Mouse (Mus musculus) erythroblast, adult 5-6 weeks (primary cell): Measurements from ENCODE around the gene Mfsd12. TPM values are rescaled to one million over a fixed set of nuclear protein-coding genes. Genes with fewer than 3 reads are reported as not detected.
A peak's percentile ranks its signal among the peaks of the same experiment; 100 is the strongest.

Experiments used
- ATAC-seq: replicated peaks from 2 replicates; pipeline ENCODE4 v1.8.0; 2016; ENCODE audit warnings: moderate number of reproducible peaks, mild to moderate bottlenecking, moderate TSS enrichment, inconsistent platforms; ENCODE audit not compliant: poor library complexity, low FRiP score, severe bottlenecking
- total RNA-seq, 2 experiments: library from RNA; stranded (forward) in 1 of 2; stranded (reverse) in 1 of 2; fragments of 150-400 nt in 1 of 2; fragments of 200-764, 138-1000 nt in 1 of 2; gene quantifications; 2 replicates each; pipeline versions ENCODE4 v1.2.3 to v1.2.4; 2015 to 2017; ENCODE audit warnings: low replicate concordance in 2 of 2

Gene Mfsd12
- total RNA-seq, 2 experiments from 2014 or later: 2.5 to 8.7 TPM

DNA sequence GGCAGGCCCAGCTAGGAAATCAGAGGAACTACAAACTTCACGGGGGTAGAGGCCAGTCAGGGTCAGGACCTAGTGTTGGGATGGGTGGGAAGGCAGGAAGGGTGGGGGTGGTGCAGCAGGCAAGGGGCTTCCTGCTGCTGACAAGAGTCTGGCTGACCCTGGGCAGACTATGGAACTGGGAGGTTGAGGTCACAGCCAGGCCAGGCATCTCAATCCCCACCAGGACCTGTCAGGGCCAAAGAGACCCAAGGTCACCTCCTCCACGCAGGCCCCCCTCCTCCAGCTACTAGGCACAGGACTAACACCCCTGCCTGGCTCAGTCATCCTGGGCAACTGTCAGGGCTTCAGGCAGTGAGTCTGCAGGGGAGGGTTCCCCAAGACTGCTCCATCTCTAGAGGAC, 29.3 kb upstream of the Mfsd12 start:
- no peak for ATAC-seq

DNA sequence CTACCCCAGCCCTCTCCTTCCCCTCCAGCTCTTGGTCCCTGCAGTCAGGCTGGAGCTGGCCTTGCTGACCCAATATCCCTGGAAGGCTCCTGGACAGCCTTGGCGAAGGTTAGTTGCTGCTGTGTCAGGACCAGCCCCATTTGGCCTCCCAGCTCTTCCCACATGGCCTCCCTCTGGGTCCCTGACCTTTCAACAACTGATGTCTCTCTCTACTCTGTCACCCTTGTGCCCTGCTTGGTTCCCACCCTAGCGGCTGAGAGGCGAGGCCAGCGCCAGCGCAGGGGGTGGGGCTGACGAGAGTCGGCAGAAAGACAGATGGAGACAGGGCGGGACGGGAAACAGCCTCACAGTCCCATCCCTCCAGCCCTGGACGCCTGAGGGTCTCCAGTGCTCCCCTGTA, 28.9 kb upstream of the Mfsd12 start, which contains the start of gene Tbxa2r:
Gene Tbxa2r (plus strand): TSS at position 346 of the 400 bp plus-strand sequence.
- 0 out of 2 replicates have a peak, but pooled peaks have one; percentile 23 for ATAC-seq

DNA sequence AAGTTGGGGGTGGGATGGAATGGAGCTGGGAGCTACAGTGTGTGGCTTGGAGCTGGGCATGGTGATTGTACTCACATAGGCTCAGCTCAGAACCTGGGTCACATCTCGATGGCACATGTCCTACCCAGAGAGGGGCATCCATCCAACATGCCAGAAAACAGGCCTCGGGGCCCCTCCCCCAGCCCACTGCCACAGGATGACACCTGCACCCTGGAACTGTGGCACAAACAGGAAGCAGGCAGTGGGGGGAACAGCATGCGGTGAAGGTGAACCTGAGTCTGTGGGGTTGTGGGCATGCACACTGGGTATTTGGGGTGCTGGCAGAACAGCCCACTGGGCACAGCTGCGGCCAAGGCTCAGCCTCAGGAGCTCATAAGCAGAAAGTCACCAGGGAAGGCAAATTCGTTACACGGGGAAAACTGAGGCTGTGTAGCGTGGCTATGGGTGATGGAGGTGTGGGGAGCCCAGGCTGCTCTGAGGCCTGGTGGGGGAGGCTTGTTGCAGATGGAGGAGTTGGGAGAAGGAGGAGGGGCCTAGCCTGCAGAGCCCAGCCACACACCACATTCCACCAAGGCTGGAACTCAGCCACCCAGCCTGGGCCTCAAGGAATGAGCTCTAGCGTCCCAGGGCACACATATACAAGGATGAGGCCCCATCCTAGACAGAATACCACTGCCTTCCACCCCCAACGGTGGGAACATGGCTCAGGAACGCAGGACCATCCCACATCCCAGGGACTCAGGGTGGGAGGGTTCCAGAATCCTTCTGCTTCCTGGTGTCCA, 27.9 kb upstream of the Mfsd12 start:
- ATAC-seq: no peak

DNA sequence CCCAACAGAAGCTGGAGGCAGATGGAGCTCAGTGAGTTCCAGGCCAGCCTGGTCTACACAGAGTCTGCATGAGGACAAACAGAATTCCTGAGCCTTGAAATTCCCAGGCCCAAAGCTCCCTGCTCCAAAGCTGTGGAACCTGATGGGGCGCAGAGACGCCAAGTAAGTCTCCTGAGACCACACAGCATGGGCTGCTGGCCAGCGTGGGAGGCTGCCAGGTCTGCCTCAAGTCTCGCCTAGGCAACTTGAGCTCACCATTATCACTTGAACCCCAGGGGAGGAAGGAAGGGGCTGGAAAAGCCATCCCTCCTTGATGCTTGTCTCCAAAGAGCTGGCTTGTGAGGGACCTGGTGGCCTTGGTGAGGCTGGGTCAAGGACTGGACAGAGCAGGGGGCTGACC, 27.3 kb upstream of the Mfsd12 start:
- no peak for ATAC-seq

DNA sequence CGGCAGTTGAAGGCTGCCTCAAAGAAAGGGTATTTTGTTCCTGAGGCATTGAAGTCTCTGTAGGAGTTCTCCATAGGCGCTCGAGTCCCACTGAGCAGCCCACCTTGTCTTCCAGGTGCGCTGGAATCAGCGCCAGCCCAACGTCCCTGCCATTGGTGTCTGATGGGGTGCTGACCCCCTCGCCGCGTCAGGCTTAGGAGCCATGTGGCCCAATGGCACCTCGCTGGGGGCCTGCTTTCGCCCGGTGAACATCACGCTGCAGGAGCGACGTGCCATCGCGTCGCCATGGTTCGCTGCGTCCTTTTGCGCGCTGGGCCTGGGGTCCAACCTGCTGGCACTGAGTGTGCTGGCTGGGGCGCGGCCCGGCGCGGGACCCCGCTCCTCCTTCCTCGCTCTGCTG, 25.0 kb upstream of the Mfsd12 start:
- ATAC-seq: no peak

DNA sequence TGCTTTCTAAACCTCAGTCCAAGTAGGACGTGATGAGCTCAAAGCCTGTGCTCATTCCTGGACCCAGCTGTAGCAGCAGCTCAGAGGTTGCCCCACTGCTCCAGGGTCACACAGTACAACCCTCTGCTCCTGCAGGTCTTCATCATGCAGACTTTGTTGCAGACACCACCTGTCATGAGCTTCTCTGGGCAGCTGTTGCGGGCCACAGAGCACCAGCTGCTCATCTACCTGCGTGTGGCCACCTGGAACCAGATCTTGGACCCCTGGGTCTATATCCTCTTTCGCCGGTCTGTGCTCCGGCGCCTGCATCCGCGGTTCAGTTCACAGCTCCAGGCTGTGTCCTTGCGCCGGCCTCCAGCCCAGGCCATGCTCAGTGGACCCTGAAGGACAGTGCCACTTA, 23.0 kb upstream of the Mfsd12 start:
- no peak for ATAC-seq

DNA sequence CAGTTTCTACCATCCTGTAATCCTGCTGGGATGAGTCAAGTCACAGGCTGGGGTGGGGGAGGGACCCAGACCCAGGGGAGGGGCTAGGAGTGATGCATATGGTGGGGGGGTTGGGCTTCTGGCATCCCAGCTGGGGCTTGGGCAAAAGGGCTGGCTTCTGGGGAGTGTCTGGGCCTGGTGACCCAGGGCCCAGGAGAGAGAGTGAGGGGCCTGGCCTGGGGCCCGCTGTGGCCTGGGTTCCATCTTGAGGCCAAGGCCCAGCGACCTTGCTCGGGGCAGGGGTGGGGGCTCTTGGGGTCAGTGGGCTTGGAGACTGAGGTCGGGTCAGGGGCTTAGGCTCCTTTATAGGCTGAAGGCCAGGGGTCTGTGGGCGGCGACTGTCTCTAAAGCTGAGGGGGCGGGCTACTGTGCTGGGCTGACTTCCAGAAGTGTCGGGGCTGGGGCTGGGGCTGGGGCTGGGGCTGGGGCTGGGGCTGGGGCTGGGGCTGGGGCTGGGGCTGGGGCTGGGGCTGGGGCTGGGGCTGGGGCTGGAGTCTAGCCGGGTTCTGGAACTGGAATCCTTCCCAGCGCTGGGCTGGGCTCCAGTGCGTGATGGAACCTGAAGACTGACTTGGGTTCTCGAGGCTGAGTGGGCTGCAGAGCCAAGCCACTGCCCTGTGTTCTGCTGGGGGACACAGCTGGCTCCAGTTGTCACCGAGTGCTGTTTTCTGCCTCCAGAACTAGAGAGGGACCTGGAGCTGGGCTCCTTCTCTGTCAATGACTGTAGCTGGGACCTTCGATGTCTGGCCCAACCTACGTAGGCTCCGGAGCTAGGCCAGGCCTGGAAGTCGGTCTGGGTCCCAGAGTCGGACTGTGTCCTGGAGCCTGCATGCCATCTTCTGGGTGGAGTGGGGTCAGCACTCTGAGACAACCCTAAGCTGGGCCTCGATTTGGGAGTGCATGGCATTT, 21.6 kb upstream of the Mfsd12 start:
- no peak for ATAC-seq

DNA sequence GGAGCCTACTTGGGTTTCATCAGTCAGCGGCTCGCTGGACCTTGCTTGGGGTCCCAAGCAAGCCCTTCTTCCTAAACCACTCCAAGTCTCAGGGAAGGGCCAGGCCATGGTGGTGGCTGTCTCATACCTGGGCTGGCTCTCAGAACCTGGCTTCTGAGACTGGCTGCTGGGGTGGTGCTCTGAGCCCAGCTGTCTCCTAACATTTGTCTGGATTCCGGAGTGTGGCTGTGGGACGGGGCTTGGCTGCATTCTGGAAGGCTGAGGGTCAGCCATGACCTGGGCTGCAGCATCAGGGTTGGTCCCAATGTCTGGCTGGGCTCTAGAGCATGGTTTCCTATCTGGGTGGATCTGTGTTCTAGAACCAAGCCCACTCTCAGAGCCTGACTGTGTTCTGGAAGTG, 20.7 kb upstream of the Mfsd12 start:
- ATAC-seq: no peak

DNA sequence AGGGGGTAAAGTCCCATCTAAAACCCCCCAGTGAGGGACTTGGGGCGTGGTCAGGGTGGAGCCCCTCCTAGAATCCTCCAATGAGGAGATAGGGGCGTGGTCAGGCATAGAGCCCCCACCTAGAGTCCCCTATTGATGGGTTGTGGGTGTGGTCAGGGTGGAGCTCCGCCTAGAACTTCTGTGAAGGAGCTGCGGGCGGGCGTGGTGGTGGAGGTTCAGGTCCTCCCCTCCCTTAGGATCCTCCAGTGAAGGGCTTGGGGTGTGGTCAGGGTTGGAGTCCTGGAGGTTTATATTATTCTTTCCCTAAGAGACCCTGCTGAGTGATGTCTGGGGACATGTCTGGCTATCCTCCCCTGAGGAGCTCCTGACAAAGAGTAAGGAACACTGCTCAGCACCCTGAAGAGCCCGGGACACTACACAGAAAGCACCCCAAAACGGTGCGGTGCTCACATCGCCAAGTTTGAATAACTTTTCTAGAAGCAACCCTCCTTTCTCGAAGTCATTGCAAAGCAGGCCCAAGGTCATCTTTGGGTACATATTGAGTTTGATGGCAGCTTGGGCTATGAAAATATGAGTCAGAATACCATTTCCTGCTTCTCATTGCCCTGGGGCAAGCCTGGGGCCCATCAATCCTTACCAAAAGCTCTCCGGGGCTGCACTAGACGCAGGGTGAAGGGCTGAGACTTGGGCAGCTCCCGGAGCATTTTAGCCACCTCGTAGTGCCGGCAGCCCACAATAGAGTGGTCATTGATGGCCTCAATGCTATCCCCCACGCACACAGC, 16.5 kb upstream of the Mfsd12 start:
- no peak for ATAC-seq

DNA sequence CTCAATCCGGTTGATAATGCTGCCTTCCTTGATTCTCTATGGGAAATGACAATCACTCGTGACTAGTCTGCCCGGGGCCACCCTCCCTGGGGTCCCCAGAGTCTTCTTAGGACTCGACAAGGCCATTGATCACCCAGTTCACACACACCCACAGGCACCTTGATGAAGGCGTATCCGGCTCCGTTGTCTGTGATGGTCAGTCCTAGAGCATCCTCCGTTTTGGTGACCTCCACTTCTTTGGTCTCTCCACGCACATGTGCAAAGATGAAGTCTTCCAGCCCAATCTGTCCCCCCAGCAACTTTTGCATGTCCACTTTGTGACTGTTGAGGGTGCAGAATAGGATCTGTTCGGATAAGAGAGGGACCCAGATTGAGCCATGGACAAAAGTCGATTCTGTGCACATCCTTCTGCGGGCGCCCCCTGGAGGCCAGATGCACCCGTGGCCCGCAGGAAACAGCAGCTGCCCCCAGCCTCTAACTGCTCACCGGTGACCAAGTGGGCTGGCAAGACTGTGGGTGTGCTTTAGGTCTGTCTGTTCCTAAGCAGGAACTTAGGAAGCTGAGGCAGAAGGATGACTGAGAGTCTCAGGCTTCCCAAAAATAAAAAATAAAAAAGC, 15.8 kb upstream of the Mfsd12 start:
- peak; percentile 56 for ATAC-seq

DNA sequence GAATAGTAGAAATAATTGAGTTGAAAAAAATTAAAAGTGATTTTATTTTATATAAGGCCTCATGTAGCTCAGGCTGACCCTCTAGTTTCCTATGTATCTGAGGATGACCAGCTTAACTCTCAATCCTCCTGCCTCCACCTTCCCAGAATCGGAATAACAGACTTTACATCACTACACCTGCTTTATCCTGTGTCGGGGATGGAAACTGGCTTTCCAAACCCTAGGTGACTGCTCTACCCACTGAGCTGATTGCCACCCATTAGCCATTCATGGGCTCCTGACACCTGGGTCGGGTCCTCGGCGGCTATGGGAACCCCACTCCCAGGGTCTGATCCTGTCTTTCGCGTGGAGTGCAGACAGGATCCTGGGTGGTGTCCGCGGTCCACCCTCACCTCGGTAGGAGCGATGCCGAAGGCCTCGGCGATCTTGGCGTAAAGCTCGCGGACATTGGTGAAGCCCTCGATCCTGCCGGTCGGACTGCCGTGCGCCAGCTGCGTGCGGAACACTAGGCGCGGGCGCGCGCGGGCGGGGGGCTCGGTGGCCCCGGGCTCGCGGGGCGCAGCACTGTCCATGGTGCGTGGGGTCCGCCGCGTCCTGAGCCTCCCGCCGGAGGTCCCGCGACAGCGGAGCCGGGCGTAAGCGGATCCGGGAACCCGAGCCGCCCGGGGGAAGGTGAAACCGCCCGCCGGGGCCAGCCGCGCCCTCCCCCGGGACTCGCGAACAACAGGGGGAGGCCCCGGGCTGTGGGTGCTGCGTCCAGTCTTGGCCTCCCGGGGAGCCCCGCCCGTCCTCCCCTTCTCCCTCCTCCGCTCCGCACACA, 14.4 kb upstream of the Mfsd12 start, which contains the start of gene Gipc3:
Gene Gipc3 (minus strand): TSS at position 581 of the 820 bp plus-strand sequence.
- no peak for ATAC-seq

DNA sequence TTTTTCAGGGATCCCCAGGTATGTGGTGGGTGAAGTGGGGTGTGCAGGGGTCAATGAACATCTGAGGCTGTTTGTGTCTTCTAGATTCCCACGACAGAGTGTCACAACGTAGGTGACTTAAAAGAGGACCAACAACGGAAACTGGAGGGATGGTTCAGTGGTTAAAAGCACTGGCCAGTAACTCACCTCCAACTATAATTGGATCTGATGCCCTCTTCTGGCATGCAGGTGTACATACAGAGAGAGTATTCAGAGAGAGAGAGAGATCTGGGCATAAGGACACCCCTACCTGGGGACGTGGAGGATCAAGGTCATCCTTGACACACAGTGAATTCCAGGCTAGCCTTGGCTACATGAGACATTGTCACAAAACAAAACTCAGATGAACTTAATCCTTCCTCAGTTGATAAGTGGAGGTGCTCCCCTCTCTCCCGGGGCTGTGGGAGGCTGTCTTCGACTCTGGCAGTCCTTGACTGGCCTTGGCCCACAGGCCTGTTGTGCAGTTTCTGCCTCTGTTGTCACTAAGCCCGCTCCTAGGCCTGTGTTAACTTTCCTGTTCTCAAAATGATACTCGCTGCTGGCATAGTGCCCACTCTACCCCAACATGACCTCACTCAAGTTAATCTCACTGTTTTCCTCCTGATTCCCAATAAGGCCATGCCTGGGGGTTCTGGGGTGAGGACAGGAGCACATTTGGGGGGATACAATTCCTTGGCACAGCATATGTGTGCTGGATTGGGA, 12.7 kb upstream of the Mfsd12 start:
- ATAC-seq: no peak

DNA sequence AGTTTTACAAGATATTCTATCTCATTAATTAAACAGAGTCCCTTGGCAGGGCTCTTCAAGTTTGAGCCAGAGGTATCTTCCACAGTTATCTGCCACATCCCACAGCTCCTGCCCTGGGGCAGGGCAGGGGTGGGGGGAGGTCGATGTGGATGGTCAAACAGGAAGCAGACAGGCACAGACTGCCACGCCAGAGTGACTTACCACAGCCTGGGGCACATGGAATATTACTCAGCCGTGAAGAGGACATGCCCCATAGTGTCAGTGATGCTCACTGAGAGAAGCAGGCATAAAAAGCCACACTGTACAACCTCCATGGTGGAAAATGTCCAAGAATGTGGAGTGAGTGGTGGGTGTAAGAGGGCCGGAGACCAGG, 12.1 kb upstream of the Mfsd12 start:
- ATAC-seq: no peak

DNA sequence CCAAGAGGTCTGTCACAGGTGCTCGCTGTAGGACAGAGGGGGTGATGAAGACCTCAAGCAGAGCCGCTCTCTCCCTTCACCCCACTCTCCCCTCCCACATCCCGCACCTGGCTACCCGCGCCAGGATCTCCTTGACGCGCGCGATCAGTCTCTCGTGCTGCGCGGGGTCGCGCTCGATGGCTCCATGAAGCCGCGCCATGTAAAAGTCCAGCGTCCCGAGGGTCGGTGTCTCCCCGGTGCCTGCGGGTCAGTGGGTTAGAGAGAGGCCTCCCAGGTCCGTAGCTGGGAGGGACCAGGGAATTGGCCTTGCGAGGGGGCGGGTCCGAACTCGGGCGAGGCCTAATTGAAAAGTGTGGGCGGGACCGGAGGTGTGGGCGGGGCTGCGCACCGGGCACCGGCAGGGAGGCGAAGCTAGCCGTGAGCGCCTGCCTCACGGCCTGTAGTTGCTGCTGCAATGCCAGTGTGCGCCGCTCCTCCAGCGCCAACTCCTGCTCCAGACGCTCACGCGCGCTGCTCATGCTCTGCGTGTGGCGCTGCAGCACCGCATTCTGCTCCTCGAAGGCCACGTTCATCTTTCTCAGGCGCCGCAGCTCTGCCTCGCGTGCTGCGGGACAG, 10.7 kb upstream of the Mfsd12 start:
- ATAC-seq: peak; percentile 59

DNA sequence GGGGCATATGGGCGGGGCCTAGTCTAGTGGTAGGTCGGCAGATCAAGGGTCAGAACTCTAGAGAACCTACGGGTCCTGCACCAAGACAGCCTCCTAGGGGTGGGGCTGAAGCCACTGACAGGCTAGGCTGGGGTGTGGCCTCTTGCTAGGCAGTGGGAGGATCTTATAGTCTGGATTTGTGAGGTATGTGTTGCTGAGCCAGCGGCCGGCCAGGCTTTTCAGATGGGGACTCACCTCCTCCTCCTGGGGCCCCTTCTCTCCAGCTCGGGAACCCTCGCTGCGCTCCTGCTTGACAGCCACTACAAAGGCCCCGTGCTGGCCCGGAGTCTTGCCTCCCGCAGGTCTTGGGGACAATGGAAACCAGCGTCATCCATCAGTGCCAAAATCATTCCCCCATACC, 8.1 kb upstream of the Mfsd12 start:
- ATAC-seq: peak; percentile 60

DNA sequence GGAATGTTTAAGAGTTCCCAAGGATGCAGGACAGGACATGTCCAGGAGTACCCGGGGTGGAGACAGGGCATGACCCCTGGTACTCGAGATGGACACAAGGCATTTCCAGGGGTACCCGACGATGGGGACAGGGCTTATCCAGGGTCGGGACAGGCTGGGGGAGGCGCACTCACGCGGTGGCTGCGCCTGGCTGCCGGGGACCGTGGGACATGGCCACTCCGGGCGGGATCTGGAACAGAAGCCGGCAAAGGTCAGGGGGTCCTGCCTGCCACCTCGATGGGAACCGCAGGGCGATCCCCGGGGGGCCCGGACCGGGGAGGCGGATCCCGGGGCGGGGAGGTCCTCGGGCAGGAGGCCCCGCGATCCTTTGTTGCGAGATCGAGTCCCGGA, 7.3 kb upstream of the Mfsd12 start:
- no peak for ATAC-seq

DNA sequence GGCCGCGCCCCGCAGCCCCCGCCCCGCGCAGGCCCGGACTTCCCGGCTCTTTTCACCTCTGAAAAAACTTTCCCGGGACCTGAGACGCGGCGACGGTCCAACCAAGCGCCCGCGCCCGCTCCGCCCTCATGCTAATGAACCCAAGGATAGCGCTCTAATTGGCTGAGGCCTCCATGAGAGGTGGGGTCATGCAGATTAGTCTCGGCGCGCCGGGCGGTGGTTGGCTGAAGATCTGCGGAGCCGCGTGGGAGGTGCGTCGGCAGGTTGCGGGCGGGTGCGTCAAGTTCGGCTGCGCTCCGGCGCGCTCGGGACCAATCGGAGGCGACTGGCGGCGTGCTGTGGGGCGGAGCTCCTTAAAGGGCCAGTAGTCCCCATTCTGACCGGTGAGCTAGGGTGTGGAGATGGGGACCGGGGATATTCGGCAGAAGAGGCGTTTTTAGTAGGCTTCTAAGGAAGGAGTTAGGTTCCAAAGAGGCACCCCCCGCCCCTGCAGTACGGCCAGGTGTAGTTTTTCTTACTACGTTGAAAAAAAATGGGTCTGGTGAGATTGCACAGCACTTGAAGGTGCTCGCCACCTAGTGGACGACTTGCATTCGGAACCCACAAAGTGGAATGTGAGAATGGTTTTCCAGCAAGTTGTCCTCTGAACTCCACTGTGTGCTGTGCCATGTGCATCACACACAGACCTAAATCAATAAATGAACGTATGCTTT, 6.8 kb upstream of the Mfsd12 start, which contains the start of gene Hmg20b:
Gene Hmg20b (minus strand): TSS at position 130 of the 713 bp plus-strand sequence.
- peak; percentile 80 for ATAC-seq
